Mouse (Mus musculus) ES-Bruce4 (cell line): Measurements from ENCODE around the gene Dvl1.

Experiments
- CTCF ChIP-seq: IDR thresholded peaks from one replicate; pipeline ENCODE4 v1.8.1; 2011; ENCODE audit warnings: low read depth, low read length
- POLR2A ChIP-seq: IDR thresholded peaks from one replicate; pipeline ENCODE4 v1.8.1; 2011; ENCODE audit warnings: low read length; ENCODE audit not compliant: insufficient read depth

DNA sequence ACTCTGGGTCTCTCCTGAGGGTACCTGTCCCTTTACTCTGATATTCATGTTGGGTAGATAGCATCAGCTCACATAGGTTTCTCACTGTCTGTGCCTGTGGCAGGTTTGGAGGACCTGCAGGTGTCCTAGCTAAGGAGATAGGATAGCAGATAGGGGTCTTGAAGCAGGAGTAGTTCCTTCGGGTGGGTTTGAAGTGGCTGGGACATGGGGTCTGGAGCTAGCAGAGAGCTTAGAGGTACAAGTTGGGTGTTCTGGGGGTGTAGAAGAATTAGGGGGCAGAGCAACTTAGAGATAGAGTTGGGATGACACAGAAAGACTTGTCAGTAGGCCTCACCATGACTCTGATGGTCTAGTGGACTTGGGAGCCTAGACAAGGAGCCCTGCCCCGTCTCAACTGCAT lies 2.2 kb downstream of the Dvl1 start:
- no peak for TF ChIP-seq CTCF
- TF ChIP-seq POLR2A, result no peak
